Mouse (Mus musculus) thymus, adult 2 months (tissue): ENCODE measurements around the gene Mark1.

ENCODE experiments used
- CTCF ChIP-seq: fragments of 200-500 bp; IDR thresholded peaks from 2 replicates; pipeline ENCODE4 v1.5.1; 2012; ENCODE audit warnings: mild to moderate bottlenecking, control low read depth, low read length, moderate library complexity, borderline replicate concordance; ENCODE audit not compliant: control insufficient read depth, poor library complexity, insufficient read depth; ENCODE audit errors: extremely low read depth
- POLR2A ChIP-seq: fragments of 200-500 bp; IDR thresholded peaks from 2 replicates; pipeline ENCODE4 v1.6.1; 2012; ENCODE audit warnings: mild to moderate bottlenecking, low read length, control low read depth, moderate library complexity; ENCODE audit not compliant: control insufficient read depth, poor library complexity, insufficient read depth; ENCODE audit errors: extremely low read depth

GRCm38 (mm10) chr1:184864381-184864801, 135.0 kb downstream of the Mark1 start:
- TF ChIP-seq POLR2A (no peak), CTCF (no peak)
